Mouse (Mus musculus) small intestine, adult 2 months (tissue): ENCODE measurements at regions not wholly inside any gene's neighbourhood (a gene's known extent, or its start where the extent isn't known, plus 50 kb on each side); places are given as distances from the start of the nearest gene placed in this dataset.

Experiments
- CTCF ChIP-seq: fragments of 200-500 bp; IDR thresholded peaks from 2 replicates; pipeline ENCODE4 v1.5.1; 2012; ENCODE audit warnings: low read depth, mild to moderate bottlenecking, control low read depth, inconsistent platforms, low read length, moderate library complexity, mixed read lengths; ENCODE audit not compliant: insufficient replicate concordance, insufficient read length; ENCODE audit errors: extremely low read depth
- POLR2A ChIP-seq: fragments of 200-500 bp; IDR thresholded peaks from 2 replicates; pipeline ENCODE4 v1.6.1; 2012; ENCODE audit warnings: low read depth, mild to moderate bottlenecking, control low read depth, inconsistent platforms, low read length, moderate library complexity

- TF ChIP-seq POLR2A: no peak
- TF ChIP-seq CTCF: no peak
These were observed 244.0 kb downstream of the Gm4791 start for GRCm38 (mm10) chr9:47242526-47242925.
